Mouse (Mus musculus) 3134 (cell line): ENCODE results near the gene Nkx1-2.

Experiments
- DNase-seq: peaks from one replicate; pipeline ENCODE4 v3.0.0-alpha.2; 2011; ENCODE audit warnings: low spot score; ENCODE audit not compliant: insufficient read length; ENCODE audit errors: extremely low read depth

The Nkx1-2 gene

DNA sequence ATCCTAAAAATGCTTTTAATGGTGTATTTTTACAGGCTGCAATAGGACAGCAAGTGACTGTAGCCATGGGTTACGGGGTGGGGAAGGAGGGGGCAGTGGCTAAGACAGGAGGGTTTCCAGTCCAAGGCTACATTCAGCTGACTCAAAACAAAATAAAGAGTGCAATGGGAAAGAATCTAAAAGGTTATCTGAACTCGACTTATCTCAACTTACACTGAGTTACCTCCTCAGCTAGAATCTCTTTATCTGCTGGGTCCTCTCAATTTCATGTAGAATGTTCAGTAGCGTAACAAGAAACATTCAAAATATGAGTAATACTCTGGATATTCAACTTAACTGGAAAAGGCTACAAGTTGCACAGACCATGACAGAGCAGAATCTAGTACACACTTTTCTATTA is 26.7 kb downstream of the Nkx1-2 start:
- DNase-seq = no peak

DNA sequence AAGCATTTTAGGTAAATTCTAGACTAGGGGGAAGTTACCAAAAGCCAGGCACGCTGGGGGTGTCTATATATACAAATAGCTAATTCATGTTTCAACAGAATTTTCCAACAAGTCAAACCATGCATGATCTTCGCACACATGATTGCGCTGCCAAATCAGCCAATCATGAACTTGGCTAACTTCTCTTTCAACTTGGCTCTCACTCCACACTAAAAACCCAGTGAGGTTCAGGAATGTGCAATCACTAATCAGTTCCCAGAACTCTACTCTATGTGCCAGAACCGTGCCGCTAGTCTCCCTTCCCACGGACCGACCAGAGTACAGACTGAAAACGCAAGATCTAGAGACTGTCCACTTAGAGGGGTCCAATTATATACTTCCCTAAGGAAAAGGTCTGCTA is 28.0 kb downstream of the Nkx1-2 start:
- DNase-seq = no peak

DNA sequence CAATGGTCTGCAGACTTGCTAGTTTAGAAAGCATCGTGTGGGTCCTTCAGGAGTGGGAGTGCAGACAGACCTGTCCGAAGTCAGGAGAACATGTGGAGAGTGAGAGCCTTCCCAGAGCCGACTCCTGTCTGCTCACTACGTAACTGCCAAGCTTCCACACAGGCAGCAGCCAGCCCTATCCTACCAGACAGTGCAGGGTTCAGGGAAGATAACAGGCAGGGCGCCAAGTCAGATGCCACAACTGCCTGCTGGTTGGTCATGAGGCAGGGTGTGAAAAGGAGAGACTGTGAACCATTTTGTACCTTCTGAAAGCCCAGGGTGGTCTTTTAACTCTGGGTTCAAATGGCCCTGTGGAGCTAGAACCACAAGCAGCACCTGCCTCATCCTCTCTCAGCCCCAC is 29.4 kb downstream of the Nkx1-2 start:
- DNase-seq = no peak

DNA sequence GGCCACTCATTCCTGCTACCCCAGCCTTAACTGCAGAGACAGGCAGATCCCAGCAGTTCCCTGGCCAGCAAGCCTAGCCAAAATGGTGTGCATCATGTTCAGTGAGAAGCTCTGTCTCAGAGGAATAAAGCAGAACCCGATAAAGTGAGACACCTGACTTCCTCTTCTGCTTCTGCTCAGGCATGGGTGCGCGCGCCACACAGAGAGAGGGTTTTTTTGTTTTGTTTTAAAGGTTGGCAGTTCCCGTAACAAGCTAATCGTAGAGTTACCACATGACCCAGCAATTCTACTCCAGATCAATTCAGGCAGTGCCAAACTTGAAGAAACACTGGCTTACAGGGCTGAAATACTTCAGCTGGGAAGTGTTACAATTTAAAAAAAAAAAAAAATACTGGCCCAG is 30.6 kb downstream of the Nkx1-2 start:
- DNase-seq = no peak

DNA sequence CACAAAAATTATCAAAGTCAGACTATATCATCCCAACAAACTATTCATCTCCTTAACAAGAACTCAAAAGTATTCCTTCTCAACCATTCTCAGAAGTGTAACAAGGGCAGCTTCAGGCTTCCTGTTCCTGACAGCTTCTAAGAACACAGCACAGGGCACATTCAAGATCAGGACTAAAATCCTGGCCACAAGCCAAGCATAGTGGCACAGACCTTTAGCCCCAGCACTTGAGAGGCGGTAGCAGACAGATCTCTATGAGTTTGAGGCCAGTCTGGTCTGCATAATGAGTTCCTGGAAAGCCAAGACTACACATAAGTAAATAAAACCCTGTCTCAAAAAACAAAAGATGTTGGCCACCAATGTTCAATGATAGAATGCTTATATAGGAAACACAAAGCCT is 33.6 kb downstream of the Nkx1-2 start:
- DNase-seq = no peak

DNA sequence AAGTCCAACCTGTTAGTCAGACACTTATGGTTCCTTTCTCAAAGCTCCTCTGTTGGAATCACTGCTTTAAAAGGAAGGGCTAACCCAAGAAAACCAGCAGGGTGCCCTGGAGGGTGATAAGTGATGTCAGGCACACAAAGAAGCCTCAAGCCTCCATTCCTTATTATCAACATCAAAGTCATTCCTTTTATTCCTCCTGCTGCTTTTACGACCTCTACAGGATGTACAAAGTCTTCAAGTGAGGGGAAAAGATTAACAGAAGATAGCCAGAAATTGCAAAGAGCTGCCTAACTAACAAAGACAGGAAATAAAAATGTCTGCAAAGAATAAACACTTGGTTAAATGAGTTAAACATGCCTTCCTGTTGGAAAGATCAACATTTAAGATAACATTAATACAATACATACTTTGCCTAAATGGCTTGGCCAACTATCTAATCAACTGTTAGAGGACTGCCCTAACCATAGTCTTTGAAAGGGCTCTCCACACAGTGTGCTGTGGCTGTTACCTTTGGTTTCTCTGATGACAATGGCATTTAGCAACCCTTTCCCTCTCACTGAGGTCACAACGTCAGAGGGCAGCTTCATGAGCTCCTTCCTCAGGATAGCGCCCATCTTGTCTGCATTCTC is 40.2 kb downstream of the Nkx1-2 start:
- DNase-seq = no peak

DNA sequence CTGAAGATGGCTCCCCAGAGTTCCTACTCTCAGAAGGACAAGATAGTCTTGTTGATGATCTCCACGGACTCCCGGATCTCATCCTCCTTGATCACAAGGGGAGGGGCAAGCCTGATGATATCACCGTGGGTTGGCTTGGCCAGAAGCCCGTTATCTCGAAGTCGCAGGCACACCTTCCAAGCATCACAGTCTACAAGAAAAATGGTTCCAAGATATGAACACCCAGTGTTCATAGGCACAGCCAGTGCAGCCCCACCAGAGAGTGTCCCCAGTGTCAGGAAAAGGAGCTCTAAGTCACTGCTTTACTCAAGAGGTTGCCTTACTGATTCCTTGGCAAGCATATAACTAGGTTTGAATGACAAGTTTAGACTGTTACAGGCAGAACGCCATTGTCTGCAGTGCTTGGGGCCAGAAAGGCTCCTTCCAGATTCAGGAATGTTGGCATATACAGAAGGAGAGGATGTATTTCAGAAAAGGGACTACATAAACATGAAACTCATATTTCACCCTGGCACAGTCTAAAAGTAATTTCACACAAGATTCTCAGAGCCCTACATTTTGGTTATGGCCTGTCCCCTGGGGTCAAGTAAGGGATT is 41.2 kb downstream of the Nkx1-2 start:
- DNase-seq = no peak

DNA sequence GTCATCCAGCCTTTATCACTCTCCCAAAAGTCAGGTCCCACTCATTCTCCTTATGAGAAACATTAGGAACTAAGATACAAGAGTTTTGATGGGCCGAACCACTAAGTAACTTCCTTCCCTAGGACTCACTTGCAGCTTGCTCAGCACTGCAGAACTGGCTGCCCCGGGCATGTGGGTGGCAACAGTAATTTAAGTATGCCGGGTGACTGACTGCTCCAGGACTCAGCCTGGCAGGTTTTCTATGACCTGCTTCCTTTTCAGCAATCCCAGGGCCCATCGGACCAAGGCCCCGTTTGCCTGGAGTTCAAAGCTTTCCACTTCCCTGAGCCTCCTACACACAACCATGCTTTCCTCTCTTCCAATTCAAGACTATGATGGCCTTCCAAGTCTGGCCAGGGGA is 42.9 kb downstream of the Nkx1-2 start:
- DNase-seq = no peak

DNA sequence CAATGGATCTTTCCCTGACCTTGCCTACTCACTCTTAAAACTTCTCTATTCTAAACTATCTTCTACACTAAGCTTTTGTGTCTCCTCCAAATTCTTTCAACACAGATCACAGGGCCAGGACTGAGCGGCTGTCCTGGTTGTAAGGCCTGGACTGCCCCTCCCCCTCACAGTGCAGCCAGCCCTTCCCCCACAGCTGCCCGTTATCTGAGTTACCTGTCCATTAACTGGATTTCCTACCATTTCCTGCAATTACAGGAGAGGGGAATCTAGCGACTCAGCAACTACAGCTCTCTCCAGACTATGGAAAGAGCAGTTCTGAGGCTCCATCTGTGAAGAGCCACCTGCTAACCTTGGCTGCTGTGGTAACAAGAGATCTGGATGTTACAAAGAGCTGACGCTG is 43.5 kb downstream of the Nkx1-2 start:
- DNase-seq = no peak

DNA sequence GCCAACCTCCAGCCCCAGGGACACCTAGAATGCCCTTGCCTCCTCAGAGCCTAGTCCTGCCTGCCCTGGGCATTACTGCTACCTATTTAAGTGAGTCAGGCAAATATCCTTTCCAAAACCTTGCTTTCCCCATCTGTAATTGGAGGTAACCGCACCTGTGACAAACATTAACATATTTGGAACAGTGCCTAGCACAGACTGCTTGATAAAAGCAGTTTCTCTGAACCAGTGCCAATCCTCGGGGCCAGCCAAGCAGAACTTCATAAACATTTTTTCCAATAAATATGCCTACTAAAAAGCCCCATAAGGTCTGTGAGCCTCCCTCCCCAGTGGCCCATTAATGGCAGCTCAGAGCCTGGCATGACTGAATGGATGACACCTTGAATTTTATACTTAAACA is 45.3 kb downstream of the Nkx1-2 start:
- DNase-seq = no peak

DNA sequence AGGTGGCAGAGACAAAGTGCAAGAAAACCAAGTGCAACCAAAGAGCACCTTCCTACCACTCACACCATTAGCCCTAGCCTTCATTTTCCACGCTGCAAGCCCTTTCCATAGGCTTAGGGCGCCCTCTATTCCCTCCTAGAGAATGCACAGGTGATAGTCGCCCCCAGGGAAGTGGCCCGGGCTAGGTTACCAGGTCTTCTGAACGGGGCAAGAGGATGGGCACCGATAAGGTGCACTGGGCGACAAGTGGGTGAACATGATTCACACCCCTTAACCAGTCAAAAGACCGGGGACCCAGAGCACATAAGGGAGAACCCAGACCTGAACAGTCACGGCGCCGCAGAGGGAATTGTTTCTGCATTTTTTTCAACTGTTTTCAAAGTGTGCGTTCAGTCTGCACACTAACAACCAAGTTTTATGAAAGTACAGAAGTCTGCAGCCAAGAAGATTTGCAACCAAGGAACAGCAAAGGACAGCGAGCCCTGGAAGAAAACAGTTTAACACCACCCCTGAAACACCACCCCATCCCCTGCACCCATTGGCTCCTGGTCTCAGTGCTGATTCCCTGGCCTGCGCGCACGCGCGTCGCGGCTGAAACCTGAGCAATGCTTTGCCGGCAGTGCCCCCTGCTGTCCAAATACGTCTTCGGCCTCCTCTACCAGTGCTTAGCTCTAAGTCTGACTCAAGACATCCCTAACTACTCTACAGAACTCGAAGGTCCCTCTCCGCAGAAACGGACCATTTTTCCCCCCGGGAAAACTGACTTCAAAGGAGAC is 47.9 kb downstream of the Nkx1-2 start:
- DNase-seq = peak; percentile 90

DNA sequence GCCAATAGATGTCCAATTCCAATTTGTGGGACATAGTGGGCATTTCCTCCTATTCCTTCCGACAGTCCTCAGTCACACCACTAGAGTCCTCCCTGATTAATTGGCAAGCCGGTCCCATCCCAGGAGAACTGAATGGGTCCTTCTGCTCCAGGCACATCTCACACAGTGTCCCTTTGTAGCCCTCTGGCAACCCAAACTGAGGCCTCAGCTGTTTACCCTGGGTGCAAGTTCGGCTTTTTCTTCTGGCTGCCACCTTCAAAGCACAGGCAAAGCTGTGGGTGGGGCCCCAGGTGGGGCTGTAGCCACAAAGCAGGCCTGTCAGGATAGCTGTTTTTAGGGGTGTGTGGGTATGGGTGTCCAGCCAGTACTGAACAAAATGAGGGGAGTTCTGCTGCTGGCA is 52.3 kb downstream of the Nkx1-2 start:
- DNase-seq = no peak
